Mouse (Mus musculus): Measurements from ENCODE around the gene Stk38.

GRCm38 (mm10) chr17:29034264-29034663 is 26.5 kb upstream of the Stk38 start:
- TF ChIP-seq ZC3H11A (IDR thresholded peaks at IDR 0.05; ENCODE audit: borderline replicate concordance, low read depth, low read length) (no peak), HCFC1 (IDR thresholded peaks at IDR 0.05; ENCODE audit: borderline replicate concordance, insufficient read depth, low read length) (no peak), CHD2 (IDR thresholded peaks at IDR 0.05; ENCODE audit: low read depth, low read length) (no peak), MAFK (IDR thresholded peaks at IDR 0.05; ENCODE audit: insufficient read depth, low read depth, low read length) (no peak), ZNF384 (IDR thresholded peaks at IDR 0.05; ENCODE audit: low read depth, low read length) (no peak)
